ENCODE assay signal across 20 mouse cellular contexts in the genomic region with DNA sequence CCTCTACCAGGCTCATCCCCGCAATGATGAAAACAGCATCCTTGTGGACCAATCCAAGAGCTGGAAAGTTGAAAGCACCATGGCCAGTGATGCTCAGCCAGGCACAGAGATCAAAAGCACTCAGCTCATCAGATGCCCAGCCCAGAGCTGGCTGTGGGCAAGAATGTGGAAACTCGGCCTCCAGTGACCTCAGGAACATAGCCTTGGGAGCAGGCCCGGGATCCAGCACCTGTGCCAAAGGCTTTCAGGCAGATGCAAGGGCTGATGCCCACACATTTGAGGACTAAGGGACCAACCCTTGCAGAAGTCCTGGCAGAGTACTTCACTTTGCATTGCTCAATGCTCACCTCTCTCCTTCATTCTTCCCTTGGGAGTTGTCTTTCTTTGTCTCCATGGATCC.
DNase-seq lines count a peak whose midpoint lies in the region; ATAC-seq and TF ChIP-seq lines count a peak whose summit lies in the region.
"Had no signal": no experiment of that assay in that cellular context is flagged by ENCODE, and none has a peak within 500 bp of the region (broad histone marks: within the 10 kb centered on the region; RNA-seq: fewer than 3 reads in every experiment).

No protein-coding gene starts in this region.

- peak; percentile 69 for DNase-seq in adrenal gland, adult 2 months
- DNase-seq in adrenal gland, postnatal 4 days (ENCODE audit: low spot score in 2 of 2), result no peak
- DNase-seq in liver, adult 2 months (ENCODE audit: extremely low read depth, low read depth, low spot score), result peak; percentile 60
- no peak for DNase-seq in liver, embryonic 11.5 days (ENCODE audit: low spot score)
- peak; percentile 35 for DNase-seq in adrenal gland, postnatal 25 days
- peak; percentile 9 for DNase-seq in ovary, postnatal 14 days (ENCODE audit: low spot score)
- no peak for DNase-seq in layer of hippocampus, adult 8-10 months (ENCODE audit: low spot score in 2 of 2)
- DNase-seq: cerebellum, adult 18-20 months; forebrain, postnatal 0 days; liver, embryonic 13.5 days; midbrain, embryonic 14.5 days had no signal

- H3K4me1 ChIP-seq in liver, adult 2 months (ENCODE audit: control insufficient read depth, insufficient read depth, low read length), result no peaks in the 10 kb centered on the region
- H3K4me1 ChIP-seq in liver, embryonic 11.5 days (replicated peaks; ENCODE audit: control insufficient read depth, insufficient read depth, low read length), result no peaks in the 10 kb centered on the region
- H3K4me1 ChIP-seq: embryonic facial prominence, embryonic 13.5 days; hindbrain, embryonic 13.5 days; intestine, embryonic 15.5 days; limb, embryonic 10.5 days; liver, embryonic 13.5 days; stomach, embryonic 15.5 days had no signal

- TF ChIP-seq CTCF in liver, adult 2 months (IDR thresholded peaks at IDR 0.05; ENCODE audit: low read depth, low read length), result no peak

- H3K9me3 ChIP-seq in liver, embryonic 11.5 days (ENCODE audit: control insufficient read depth, low read length), result no peaks in the 10 kb centered on the region
- H3K9me3 ChIP-seq: embryonic facial prominence, embryonic 13.5 days; hindbrain, embryonic 13.5 days; intestine, embryonic 15.5 days; limb, embryonic 10.5 days; liver, embryonic 13.5 days; lung, embryonic 15.5 days; stomach, embryonic 15.5 days had no signal

- no peak overlapping the region for H3K9ac ChIP-seq in liver, adult 2 months (ENCODE audit: low read depth, low read length)
- H3K9ac ChIP-seq in liver, embryonic 11.5 days (ENCODE audit: low read depth, low read length), result no peak overlapping the region
- H3K9ac ChIP-seq: embryonic facial prominence, embryonic 13.5 days; forebrain, postnatal 0 days; hindbrain, embryonic 13.5 days; intestine, embryonic 15.5 days; liver, embryonic 13.5 days; lung, embryonic 15.5 days; stomach, embryonic 15.5 days had no signal

- H3K27ac ChIP-seq in liver, adult 2 months (replicated peaks; ENCODE audit: insufficient read depth, low read depth, low read length), result no peak overlapping the region
- no peak overlapping the region for H3K27ac ChIP-seq in liver, embryonic 11.5 days (ENCODE audit: low read depth, low read length)
- H3K27ac ChIP-seq: embryonic facial prominence, embryonic 13.5 days; hindbrain, embryonic 13.5 days; intestine, embryonic 15.5 days; layer of hippocampus, adult 2 months; left cerebral cortex, adult 2 months; limb, embryonic 10.5 days; liver, embryonic 13.5 days; lung, embryonic 15.5 days; stomach, embryonic 15.5 days had no signal

- TF ChIP-seq POLR2A in liver, adult 2 months (IDR thresholded peaks at IDR 0.05; ENCODE audit: extremely low read depth, insufficient read depth, low read length), result no peak

- no peak for ATAC-seq in liver, embryonic 11.5 days (replicated peaks; ENCODE audit: low FRiP score)
- no peak for ATAC-seq in megakaryocyte, adult 5-6 weeks (ENCODE audit: poor library complexity, severe bottlenecking)
- ATAC-seq: forebrain, postnatal 0 days; intestine, embryonic 15.5 days had no signal

- no peak overlapping the region for H3K4me2 ChIP-seq in liver, embryonic 11.5 days
- H3K4me2 ChIP-seq: embryonic facial prominence, embryonic 13.5 days; hindbrain, embryonic 13.5 days; intestine, embryonic 15.5 days; liver, embryonic 13.5 days; lung, embryonic 15.5 days; stomach, embryonic 15.5 days had no signal

- H3K27me3 ChIP-seq in liver, adult 2 months (ENCODE audit: control insufficient read depth, insufficient read depth, low read length), result no peaks in the 10 kb centered on the region
- no peaks in the 10 kb centered on the region for H3K27me3 ChIP-seq in liver, embryonic 11.5 days (replicated peaks; ENCODE audit: control insufficient read depth, insufficient read depth, low read length)
- H3K27me3 ChIP-seq: embryonic facial prominence, embryonic 13.5 days; hindbrain, embryonic 13.5 days; intestine, embryonic 15.5 days; liver, embryonic 13.5 days; stomach, embryonic 15.5 days had no signal

- no peaks in the 10 kb centered on the region for H3K36me3 ChIP-seq in liver, adult 2 months (ENCODE audit: control insufficient read depth, insufficient read depth, low read length)
- H3K36me3 ChIP-seq in liver, embryonic 11.5 days (ENCODE audit: control insufficient read depth, insufficient read depth, low read length), result no peaks in the 10 kb centered on the region
- H3K36me3 ChIP-seq: embryonic facial prominence, embryonic 13.5 days; hindbrain, embryonic 13.5 days; intestine, embryonic 15.5 days; limb, embryonic 10.5 days; liver, embryonic 13.5 days; lung, embryonic 15.5 days; stomach, embryonic 15.5 days had no signal

- no peak overlapping the region for H3K4me3 ChIP-seq in liver, adult 2 months (ENCODE audit: insufficient read depth, low read depth, low read length)
- no peak overlapping the region for H3K4me3 ChIP-seq in liver, embryonic 11.5 days (ENCODE audit: low read depth, low read length)
- H3K4me3 ChIP-seq: embryonic facial prominence, embryonic 13.5 days; hindbrain, embryonic 13.5 days; intestine, embryonic 15.5 days; layer of hippocampus, adult 2 months; left cerebral cortex, adult 2 months; limb, embryonic 10.5 days; liver, embryonic 13.5 days; lung, embryonic 15.5 days; stomach, embryonic 15.5 days had no signal

- H3K79me2 ChIP-seq in liver, adult 2 months (ENCODE audit: control insufficient read depth, insufficient read depth, low read length), result no peaks in the 10 kb centered on the region

- WGBS in liver, adult 2 months, result 48% methylated on average over 3 of the region's 3 CpGs
- WGBS in liver, embryonic 11.5 days, result 66% methylated on average over 3 of the region's 3 CpGs

Comparison
In these comparisons a context has a peak if more than half of its experiments do, and no peak if none do; other contexts are left out.
1. DNase-seq: peak in adrenal gland, adult 2 months (single experiment), liver, adult 2 months (single experiment), adrenal gland, postnatal 25 days (single experiment) and ovary, postnatal 14 days (single experiment); none in adrenal gland, postnatal 4 days (0 of 2), liver, embryonic 11.5 days (single experiment) and layer of hippocampus, adult 8-10 months (0 of 2).